In genomic region chr8:47674777-47675710, GRCm38 (mm10) we compare ENCODE assay signal across 7 mouse cellular contexts. TPM values are rescaled to one million over a fixed set of nuclear protein-coding genes. Genes with fewer than 3 reads are reported as not detected.
DNase-seq lines count a peak whose midpoint lies in the region; ATAC-seq lines count a peak whose summit lies in the region.

Gene Ing2 (minus strand): TSS chr8:47675556.

- H3K9ac ChIP-seq in embryonic facial prominence, embryonic 11.5 days (replicated peaks; ENCODE audit: low read length), result peak within 1 kb of the TSS; percentile 89
- H3K9ac ChIP-seq in midbrain, embryonic 13.5 days (replicated peaks), result peak within 1 kb of the TSS; percentile 87

- no peaks in the 10 kb centered on the region for H3K27me3 ChIP-seq in embryonic facial prominence, embryonic 11.5 days (ENCODE audit: control insufficient read depth, insufficient read depth, low read length)
- no peaks in the 10 kb centered on the region for H3K27me3 ChIP-seq in limb, embryonic 10.5 days (ENCODE audit: low read depth, poor library complexity, severe bottlenecking)
- H3K27me3 ChIP-seq in midbrain, embryonic 13.5 days, result no peaks in the 10 kb centered on the region

- peak within 1 kb of the TSS; percentile 71 for H3K4me2 ChIP-seq in embryonic facial prominence, embryonic 11.5 days (ENCODE audit: low read depth, low read length)
- peak within 1 kb of the TSS; percentile 68 for H3K4me2 ChIP-seq in midbrain, embryonic 13.5 days (replicated peaks)

- no peaks in the 10 kb centered on the region for H3K9me3 ChIP-seq in embryonic facial prominence, embryonic 11.5 days (replicated peaks; ENCODE audit: control insufficient read depth, low read length)
- no peaks in the 10 kb centered on the region for H3K9me3 ChIP-seq in limb, embryonic 10.5 days (replicated peaks)
- 0 out of 2 replicates have a peak, but pooled peaks cover 3% of the 10 kb centered on the region for H3K9me3 ChIP-seq in midbrain, embryonic 13.5 days

- no peaks in the 10 kb centered on the region for H3K36me3 ChIP-seq in embryonic facial prominence, embryonic 11.5 days (replicated peaks; ENCODE audit: control insufficient read depth, insufficient read depth, low read depth, low read length)
- H3K36me3 ChIP-seq in limb, embryonic 10.5 days, result peaks cover 14% of the 10 kb centered on the region
- H3K36me3 ChIP-seq in midbrain, embryonic 13.5 days, result no peaks in the 10 kb centered on the region

- peak within 1 kb of the TSS; percentile 93 for H3K4me3 ChIP-seq in embryonic facial prominence, embryonic 11.5 days (ENCODE audit: low read depth, low read length)
- peak within 1 kb of the TSS; percentile 93 for H3K4me3 ChIP-seq in limb, embryonic 10.5 days
- H3K4me3 ChIP-seq in midbrain, embryonic 13.5 days (replicated peaks), result peak within 1 kb of the TSS; percentile 93

- under 1% methylated on average over 97 of the region's 106 CpGs for WGBS in embryonic facial prominence, embryonic 11.5 days
- WGBS in limb, embryonic 10.5 days, result under 1% methylated on average over 104 of the region's 106 CpGs
- under 1% methylated on average over 91 of the region's 106 CpGs for whole genome bisulfite sequencing in midbrain, embryonic 13.5 days

- no peaks in the 10 kb centered on the region for H3K4me1 ChIP-seq in embryonic facial prominence, embryonic 11.5 days (ENCODE audit: control insufficient read depth, insufficient read depth, low read length)
- peaks cover 15% of the 10 kb centered on the region for H3K4me1 ChIP-seq in limb, embryonic 10.5 days
- peaks cover 16% of the 10 kb centered on the region for H3K4me1 ChIP-seq in midbrain, embryonic 13.5 days (replicated peaks)

- peak; percentile 86 for ATAC-seq in embryonic facial prominence, embryonic 11.5 days (replicated peaks; ENCODE audit: insufficient number of reproducible peaks, low FRiP score, low TSS enrichment, low read depth)
- ATAC-seq in granulocyte monocyte progenitor cell, adult 5-6 weeks (replicated peaks; ENCODE audit: poor library complexity, severe bottlenecking), result peak; percentile 64
- ATAC-seq in midbrain, embryonic 13.5 days, result peak; percentile 90

- H3K27ac ChIP-seq in embryonic facial prominence, embryonic 11.5 days (replicated peaks; ENCODE audit: low read depth, low read length), result peak within 1 kb of the TSS; percentile 82
- peak within 1 kb of the TSS; percentile 97 for H3K27ac ChIP-seq in limb, embryonic 10.5 days
- peak within 1 kb of the TSS; percentile 95 for H3K27ac ChIP-seq in midbrain, embryonic 13.5 days

- peak; percentile 100 for DNase-seq in adrenal gland, postnatal 14 days
- peak; percentile 100 for DNase-seq in embryonic facial prominence, embryonic 11.5 days (ENCODE audit: low spot score)
- DNase-seq in kidney, adult 11 months, result peak; percentile 100
- peak; percentile 100 for DNase-seq in limb, embryonic 10.5 days (ENCODE audit: low spot score)
- DNase-seq in spleen, adult 12 weeks (ENCODE audit: low spot score), result peak; percentile 100

RNA-seq across cellular contexts. Expression of gene Ing2, which starts in this region (rescaled TPM):
- total RNA-seq in adrenal gland, postnatal 14 days (2021), result 20.8 and 21.2 TPM in 2 replicates
- 14.3 and 14.4 TPM in 2 replicates for polyA plus RNA-seq in embryonic facial prominence, embryonic 11.5 days (2014; fragmentation: Nextera tagmentation; extraction: Ambion mirVana)
- 22.9 and 34.9 TPM in 2 replicates for total RNA-seq in granulocyte monocyte progenitor cell, adult 5-6 weeks (2014; fragmentation: Nextera tagmentation)
- 48.6 and 52.0 TPM in 2 replicates for total RNA-seq in granulocyte monocyte progenitor cell, adult 5-6 weeks (2017)
- 12.3 and 13.1 TPM in 2 replicates for polyA plus RNA-seq in limb, embryonic 10.5 days (2016; fragmentation: Nextera tagmentation; extraction: Ambion mirVana)
- polyA plus RNA-seq in midbrain, embryonic 13.5 days (2015; fragmentation: Nextera tagmentation; extraction: Ambion mirVana), result 6.5 and 8.9 TPM in 2 replicates

Comparison
In these comparisons a context has a peak if more than half of its experiments do, and no peak if none do; other contexts are left out.
1. Peak in every context shown above with its lines: DNase-seq, ATAC-seq, H3K4me3 ChIP-seq and H3K27ac ChIP-seq.